Mouse (Mus musculus): Measurements from ENCODE around the gene Calhm6.

Calhm6 gene

DNA sequence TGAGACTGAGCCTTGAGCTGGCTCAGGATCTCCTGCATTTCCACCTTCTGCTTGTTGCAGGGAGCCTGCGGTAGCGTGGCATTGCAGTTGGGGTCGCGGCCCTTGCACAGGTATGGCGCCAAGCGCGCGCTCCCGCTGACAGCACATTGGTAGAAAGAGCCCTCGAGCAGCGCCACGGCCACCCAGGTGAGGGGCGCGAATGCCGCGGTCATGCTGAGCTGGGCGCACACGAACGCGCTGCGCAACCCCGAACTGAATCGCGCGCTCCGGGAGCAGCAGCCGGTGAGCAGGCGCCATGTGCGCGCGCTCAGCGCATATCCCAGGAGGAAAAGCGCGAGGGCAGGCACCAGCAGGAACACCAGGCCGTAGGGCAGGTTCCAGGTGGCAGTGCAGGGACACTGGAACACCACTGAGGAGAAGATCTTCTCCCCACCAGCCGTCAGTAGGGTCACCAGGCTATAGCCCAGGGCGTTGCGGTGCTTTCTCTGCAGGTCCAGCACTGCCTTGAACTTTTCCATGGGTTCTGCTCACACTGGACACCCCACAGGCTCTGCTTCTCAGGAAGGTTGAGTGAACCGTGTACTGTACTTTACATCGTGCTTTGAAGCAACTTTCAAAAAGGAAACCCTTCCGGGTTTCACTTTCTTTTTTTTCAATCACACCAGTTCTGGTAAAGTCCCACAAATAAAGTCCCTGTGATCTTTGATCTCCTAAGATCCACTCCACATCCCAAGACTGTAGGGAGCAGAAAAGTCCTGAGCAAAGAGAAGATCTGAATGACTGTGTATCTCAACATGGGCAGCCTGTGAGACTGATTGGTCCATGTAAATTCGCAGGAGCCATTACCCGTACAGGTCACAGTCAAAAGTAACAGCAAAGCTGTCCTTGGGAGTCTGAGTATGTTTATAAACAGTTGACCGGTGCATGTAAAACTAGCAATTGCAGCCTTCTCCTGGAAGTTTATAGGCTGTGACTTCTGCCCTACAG, at the start of gene Calhm6:
Gene Calhm6, minus strand, starts transcription at position 593 of the 987 bp plus-strand sequence.
- in situ Hi-C loops (cut with MboI; ENCODE audit: unreplicated experiment in 2 of 2) = no loop called here

DNA sequence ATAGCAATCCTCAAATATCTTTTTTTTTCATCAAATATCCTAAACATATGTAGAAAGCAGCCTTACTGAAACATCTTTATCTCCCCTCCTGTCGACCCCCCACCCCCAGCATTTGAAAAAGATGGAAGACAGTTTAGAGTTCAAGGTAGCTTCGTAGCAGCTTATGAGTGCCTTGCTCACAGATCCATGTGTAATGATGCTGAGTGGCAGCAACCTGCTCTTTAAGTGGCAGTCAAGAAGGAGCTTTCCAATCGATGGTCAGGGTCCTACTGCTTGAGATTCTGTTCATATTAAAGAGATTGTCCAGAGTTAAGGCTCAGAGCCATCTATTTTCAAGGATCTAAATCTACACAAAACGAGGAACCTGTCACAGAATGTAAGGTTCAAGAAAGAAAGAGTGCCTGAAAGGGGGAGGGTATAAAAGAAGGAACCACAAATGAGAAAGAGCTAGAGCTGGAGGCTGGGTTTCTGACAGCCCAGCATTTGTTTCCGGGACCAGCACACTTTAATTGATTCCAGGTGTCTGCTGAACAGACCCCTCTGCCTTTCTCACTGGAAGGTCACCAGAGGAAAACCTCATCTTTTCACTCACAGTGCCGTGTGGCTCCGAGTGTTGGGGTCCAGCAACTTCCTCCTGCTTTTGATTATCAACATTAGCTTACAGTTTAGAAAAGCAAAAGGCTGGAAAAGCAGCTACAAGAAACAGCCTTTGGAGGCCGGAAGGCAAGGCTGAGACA, 48.3 kb upstream of the Calhm6 start:
- in situ Hi-C loops (cut with MboI; ENCODE audit: unreplicated experiment in 2 of 2) = no loop called here

DNA sequence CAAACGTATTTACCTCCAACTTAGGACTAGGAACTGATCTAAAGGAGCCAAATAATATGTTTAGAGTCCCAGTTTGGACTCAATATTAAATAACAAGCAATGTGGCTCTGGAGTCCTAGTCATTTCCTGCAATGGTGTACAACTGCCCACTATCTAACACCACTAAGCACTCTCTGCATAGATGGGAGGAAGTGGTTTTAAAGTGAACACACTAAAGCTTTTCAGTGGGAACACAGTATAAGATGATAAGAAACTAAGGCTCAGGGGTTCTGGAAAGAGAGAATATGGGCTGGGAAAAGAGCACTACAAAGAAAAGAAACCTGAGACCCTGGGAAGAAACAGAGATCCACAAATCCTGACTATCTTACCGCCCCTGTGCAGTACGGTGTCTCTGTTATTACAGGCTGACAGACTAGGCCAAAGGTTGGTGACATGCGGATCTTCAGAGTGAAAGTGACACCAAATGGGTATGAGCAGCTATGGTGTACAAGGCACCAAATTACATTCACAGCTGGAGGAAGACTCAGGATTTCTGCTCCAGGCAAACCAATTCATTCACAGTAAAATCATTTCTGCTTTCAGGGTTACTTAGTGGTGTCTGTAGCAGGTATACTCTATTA, 45.0 kb upstream of the Calhm6 start:
- in situ Hi-C loops (cut with MboI; ENCODE audit: unreplicated experiment in 2 of 2) = no loop called here

DNA sequence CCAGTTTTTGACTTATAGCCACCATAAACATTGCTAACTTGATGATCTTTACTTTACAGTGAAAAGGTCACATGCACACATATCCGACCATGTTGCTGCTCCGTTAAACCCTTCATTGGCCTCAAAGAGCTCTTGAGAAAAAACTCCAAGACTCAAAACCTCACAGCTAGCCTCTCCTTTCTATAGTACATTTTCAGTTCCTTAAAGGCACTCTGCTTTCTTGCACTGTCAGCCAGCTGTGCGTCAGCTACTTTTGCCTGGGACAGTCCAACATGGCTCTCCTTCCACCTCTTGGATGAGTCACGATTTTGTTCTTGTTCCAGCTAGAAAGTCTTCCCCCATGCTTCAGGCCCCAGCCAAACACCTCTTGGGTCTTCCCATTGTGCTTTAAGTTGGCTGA, 43.9 kb upstream of the Calhm6 start:
- in situ Hi-C loops (cut with MboI; ENCODE audit: unreplicated experiment in 2 of 2) = no loop called here

DNA sequence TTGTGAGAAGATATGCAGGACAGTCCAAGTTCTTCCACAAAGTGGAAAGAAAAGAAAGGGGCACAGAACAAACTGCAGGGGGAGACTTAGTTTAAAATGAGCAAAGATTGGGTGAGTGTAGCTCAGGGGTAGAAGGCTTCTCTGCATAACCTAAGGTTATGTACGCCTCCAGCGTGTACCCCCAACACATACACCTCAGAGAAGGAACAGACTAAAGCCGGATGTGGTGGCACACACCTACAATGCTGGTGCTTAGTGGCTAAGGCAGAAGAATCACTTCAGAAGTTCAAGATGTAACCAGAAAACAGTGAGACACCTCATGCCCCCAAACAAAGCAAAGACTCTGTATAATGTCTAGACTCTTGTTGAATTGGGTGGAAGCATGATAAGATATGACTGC, 43.4 kb upstream of the Calhm6 start:
- in situ Hi-C loops (cut with MboI; ENCODE audit: unreplicated experiment in 2 of 2) = no loop called here

DNA sequence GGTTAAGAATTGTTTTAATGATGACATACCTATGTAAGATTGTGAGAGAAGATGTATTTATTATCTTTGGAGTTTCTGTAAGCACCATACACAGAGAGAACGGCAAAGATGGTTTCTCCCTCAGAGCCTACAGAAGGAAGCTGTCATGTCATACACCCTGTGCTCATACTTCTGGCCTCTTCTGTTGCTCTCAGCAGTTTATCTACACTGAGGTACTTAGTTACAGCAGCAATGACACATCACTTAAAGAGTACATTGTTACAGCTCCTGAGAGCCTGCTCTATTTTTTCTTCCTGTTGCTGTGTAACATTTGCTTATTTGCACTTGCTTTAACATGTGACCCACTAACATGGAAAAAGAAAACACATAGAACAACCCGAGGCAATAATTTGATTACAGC, 39.2 kb upstream of the Calhm6 start:
- in situ Hi-C loops (cut with MboI; ENCODE audit: unreplicated experiment in 2 of 2) = no loop called here

DNA sequence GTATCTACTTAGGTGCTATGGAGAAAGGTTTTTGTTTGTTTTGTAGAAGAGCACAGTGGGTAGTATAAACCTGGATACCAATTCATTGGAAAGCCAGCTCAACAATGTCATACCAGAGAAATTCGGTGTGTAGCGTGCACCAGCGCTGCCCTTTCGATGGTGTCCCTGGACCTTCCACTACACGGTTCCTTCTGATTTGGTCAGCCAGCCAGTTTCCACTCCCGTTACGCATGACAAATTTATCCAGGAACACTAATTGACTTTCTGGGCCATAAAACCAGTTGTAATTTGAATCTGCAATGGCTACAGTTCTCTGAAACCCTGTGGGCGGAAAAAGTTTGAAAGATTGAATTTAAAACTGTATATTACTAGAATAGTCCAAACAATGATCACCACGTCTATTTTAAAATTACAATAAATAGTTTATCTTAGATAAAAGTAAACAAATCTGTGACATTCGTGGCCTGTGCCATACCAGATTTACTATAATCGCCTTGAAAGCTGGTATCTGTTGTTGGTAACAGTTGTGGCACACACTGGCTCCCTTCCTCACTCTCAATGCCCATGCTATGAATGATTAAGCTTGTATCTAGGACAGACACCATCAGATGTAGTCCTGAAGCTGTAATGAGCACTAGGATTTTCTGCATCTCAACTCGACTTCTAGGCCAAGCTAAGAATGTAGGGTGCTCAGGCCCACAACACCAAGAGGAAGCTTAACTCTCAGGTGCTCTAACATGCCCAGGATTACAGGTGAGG, 28.2 kb upstream of the Calhm6 start:
- in situ Hi-C loops (cut with MboI; ENCODE audit: unreplicated experiment in 2 of 2) = loop anchor here in 1 of 2 experiments (5.0 kb wide), 1 partner anchor 121 kb away; no protein-coding TSS in a partner anchor

DNA sequence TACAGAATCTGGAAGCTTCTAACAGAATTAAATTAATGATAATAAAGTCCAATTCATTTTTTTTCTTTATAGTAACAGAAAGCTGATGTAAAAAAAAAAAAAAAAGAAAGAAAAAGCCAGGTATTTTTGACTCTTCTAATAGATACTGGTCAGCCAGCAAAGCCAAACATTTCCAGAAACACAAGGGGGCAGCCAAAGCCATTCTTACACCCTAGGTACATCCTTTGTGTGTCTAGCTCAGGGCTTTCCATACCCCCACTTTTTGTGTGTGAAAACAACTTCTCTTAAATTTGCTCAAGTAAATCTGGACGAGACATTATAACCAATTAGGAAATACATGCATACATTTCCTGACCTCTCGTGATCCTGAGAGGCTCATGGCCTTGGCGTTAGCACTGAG, 24.0 kb upstream of the Calhm6 start:
- in situ Hi-C loops (cut with MboI; ENCODE audit: unreplicated experiment in 2 of 2) = loop anchor here (5.0 kb wide), 3 partner anchors 80 to 175 kb away; partner anchors contain the start of gene Trappc3l (in 1 of the 2)

DNA sequence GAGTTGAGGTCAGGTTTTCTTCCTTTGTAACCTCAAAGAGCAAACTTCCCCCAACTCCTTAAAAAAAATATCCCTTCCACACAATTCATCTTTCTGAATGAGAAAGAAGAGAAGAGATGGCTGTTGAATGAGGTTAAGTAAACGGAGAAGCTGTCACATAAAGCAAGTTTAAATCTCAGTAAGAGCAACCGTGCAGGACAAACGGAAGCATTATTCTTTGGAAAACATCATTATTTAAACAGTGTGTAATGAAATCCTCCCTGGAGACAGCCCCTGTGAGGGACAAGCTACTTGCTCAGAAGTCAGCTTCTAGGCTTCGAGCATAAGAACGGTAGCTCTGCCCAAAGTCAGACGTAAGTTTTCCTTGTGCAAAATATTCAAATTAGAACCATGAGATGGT, 22.7 kb upstream of the Calhm6 start:
- in situ Hi-C loops (cut with MboI; ENCODE audit: unreplicated experiment in 2 of 2) = loop anchor here (5.0 kb wide), 3 partner anchors 82 to 177 kb away; partner anchors contain the start of gene Trappc3l (in 1 of the 2)

DNA sequence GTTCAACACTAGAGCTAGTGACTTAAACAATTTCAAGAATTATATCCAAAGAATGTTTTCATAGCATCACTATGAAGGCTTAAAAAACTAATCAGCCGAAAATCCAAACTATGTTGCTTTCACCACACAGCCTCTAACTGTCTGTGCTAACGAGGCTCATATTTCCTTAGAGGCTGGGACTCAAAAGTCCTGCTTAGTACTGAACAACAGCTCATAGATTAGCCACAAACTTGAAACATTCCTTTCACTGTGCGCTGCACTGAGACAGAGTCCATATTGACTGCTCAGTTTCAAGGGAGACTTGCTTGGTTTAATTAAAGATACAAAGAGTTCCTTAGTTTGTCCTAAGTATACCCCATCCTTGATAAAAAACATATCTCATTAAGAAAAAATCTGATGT, 22.0 kb upstream of the Calhm6 start:
- in situ Hi-C loops (cut with MboI; ENCODE audit: unreplicated experiment in 2 of 2) = loop anchor here (5.0 kb wide), 3 partner anchors 83 to 178 kb away; partner anchors contain the start of gene Trappc3l (in 1 of the 2)

DNA sequence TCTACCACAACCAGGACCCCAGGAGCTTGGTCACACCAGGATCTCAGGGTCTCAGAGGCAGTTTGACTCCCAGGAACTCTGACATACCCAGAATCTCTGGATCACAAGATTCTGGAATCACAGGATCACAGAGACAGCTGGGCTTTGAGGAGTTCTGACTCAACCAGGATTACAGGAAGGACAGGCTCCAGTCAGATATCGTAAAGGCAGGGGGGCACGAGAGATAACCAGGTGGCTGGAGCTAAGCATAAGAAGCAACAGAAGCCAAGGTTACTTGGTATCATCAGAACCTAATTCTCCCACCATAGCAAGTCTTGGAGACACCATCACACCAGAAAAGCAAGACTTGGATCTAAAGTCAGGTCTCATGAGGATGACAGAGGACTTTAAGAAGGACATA, 13.9 kb upstream of the Calhm6 start:
- in situ Hi-C loops (cut with MboI; ENCODE audit: unreplicated experiment in 2 of 2) = no loop called here

DNA sequence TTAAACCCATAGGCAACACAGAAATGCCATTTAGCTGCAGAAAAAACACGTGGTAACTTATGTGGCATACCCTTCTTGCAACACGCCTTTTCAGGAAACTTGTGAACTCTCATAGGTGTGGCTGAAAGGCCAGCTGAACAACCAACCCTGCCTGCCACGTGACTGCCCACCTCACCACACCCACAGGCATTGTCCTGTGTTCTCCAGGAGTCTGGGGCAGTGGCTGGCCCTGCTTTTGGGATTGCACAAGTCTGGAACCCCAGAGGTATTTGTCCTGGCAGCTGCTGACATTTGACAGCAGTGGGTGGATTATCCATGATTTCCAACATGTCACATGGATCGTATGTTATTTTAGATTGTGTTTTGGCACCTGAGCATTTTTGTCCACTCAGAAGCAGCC, 12.0 kb upstream of the Calhm6 start:
- in situ Hi-C loops (cut with MboI; ENCODE audit: unreplicated experiment in 2 of 2) = no loop called here

DNA sequence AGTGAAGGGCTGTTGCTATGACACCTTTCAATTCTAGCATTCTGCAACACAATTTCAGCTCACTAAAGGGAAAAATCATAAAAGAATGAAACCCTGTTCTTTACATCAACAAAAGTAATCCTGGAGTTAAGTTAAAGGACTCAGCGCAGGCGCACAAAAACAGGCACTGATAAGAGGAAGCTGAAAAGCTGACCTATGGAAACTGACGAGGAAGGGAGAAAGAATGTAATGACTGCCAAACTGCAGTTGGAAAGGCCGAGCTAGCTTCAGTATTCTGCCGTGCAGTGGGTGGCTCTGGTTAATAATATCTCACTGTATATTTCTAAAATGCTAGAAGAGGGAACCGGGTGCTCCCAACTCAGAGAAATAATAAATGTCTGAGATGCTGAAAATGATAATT, 10.2 kb upstream of the Calhm6 start:
- in situ Hi-C loops (cut with MboI; ENCODE audit: unreplicated experiment in 2 of 2) = no loop called here

DNA sequence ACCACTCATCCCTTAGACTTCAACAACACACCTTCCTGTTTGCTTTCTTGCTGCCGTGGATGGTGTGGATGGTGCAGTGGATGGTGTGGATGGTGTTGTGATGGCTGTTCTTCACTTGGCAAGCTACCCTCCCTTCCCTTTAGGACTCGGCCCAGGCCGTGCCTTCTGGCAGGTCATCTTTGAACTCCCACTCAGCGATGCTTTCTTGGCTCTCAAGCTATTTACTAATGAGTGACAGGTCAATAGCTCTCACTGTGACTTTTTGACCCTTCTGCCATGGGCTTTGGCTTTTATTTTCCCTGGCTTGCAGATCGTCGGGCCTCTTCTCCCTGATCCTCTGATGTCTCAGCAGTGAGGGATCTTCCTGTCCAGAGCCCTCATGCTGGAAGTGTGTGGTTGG, 8.6 kb upstream of the Calhm6 start:
- in situ Hi-C loops (cut with MboI; ENCODE audit: unreplicated experiment in 2 of 2) = no loop called here

DNA sequence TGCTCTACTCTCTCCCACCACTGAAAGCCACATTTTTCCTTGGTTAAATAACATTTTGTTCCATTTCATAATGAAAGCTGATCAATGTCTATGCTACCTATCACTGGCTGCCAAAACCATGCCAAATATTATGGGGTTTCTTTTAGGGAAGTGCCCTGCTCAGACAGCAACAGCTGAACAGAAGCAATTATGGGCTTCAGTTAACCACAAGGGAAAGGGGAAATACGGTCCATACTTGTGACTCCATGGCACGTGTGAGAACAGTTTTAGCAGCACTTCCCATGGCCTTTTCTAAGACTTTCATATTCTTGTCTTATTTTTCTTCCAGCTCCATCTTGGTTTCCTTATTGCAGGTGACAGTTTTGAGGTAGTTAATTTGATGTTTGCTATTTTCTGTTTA, 3.6 kb upstream of the Calhm6 start:
- in situ Hi-C loops (cut with MboI; ENCODE audit: unreplicated experiment in 2 of 2) = no loop called here

DNA sequence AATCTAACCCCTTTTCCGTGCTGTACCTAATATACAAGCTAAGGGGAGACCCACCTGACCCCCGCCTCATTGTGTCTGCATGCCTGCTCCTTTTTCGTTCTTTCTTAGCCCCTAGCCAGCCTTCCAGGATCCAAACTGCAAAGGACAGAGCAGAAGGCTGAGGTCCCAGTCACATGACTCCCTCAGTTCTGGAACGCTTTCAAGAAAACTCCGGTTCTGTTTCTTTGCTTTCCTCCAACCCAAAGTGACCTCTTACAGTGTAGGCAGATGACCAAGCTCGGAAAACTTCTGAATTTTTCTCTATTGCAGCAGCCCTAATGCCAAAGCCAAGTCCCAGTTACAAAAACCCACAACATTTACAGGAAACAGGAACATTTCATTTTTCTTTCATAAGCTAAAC, 607 bp upstream of the Calhm6 start:
- in situ Hi-C loops (cut with MboI; ENCODE audit: unreplicated experiment in 2 of 2) = no loop called here

DNA sequence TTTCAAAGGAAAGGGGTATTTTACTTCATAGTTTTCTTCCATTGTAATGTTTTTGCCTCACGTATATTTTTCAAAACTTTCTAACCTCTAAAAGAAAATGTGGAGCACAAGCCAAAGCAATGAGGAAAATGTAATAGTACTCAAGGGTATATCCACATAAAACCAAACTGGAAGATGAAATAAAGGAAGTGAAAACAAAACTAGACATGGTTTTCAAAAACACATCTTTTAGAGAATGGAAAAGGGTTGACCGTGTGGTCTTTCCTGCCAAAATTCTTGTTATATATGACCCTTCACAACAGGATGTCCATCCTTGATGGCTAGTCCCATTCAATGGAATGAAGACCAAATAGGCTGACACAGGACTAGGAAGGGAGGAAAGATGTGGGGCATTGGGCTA, 9.4 kb downstream of the Calhm6 start:
- in situ Hi-C loops (cut with MboI; ENCODE audit: unreplicated experiment in 2 of 2) = no loop called here

DNA sequence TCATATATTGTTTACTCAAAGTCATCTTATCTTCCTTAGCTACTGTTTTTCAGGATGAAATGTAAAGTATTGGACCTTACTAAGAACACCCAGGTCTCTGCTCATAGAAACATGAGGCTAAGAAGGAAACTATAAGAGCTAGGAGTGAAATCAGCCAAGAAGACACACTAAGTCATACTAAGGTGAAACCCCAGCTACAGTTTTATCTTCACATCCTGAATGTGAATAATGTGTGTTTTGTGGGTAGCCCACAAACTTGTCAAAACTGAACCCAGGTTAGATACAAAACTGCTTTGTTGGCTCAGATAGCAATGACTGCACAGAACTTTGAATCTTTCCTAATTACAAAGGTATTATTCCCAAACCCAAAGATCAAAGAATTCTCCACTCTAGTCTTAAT, 10.0 kb downstream of the Calhm6 start:
- in situ Hi-C loops (cut with MboI; ENCODE audit: unreplicated experiment in 2 of 2) = no loop called here

DNA sequence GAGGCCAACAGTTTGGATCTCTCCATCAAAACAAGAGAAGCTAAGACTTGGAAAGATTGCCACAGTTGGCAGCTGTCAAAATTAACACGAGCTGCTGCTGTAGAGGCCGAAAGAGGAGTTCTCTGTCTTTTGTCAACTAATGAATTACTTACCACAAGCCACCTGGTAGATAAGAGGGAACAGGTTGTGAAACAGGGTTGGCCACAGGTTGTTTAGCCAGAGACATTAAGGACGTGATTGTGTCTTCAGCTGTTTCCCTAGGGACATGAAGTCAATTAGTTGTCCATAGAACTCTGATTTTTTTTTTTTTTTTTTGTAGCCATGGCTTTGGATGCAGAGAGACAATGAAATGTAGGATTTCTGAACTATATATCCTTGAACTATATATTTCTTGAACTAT, 10.7 kb downstream of the Calhm6 start:
- in situ Hi-C loops (cut with MboI; ENCODE audit: unreplicated experiment in 2 of 2) = no loop called here

Measured in v-Abl transformed pro-B cells (cell line).